Mouse (Mus musculus): Measurements from ENCODE around the gene Flg2. TPM values are rescaled to one million over a fixed set of nuclear protein-coding genes. Genes with fewer than 3 reads are reported as not detected.
A peak's percentile ranks its signal among the peaks of the same experiment; 100 is the strongest.

Flg2 gene
- not detected in 2 replicates for total RNA-seq (2012; rRNA removed)

GRCm38 (mm10) chr3:93196978-93197377 is at the start of gene Flg2:
Gene Flg2, plus strand, starts transcription at chr3:93197278.
- no peaks in the 10 kb centered on the region for H3K4me1 ChIP-seq (ENCODE audit: control insufficient read depth in 2 of 2, insufficient read depth in 2 of 2, low read length in 2 of 2, poor library complexity in 1 of 2)
- no peak within 1 kb of the TSS for H3K27ac ChIP-seq (ENCODE audit: insufficient read depth, low read depth, low read length, poor library complexity, severe bottlenecking)
- no peak within 1 kb of the TSS for H3K4me3 ChIP-seq (ENCODE audit: insufficient read depth in 1 of 2, low read depth in 1 of 2, low read length in 2 of 2, poor library complexity in 1 of 2, severe bottlenecking in 1 of 2)
- in situ Hi-C loops (cut with MboI; ENCODE audit: low sequenced_read_pairs in 2 of 2, unreplicated experiment in 2 of 2): no loop called here
- H3K9ac ChIP-seq (ENCODE audit: insufficient read depth, low read depth, low read length, poor library complexity, severe bottlenecking): no peak within 1 kb of the TSS
- DNase-seq (ENCODE audit: low read depth, low spot score): no peak
- H3K9me3 ChIP-seq (ENCODE audit: control insufficient read depth, insufficient read depth, low read depth, low read length): 0 out of 2 replicates have a peak, but pooled peaks cover 5% of the 10 kb centered on the region
- no peaks in the 10 kb centered on the region for H3K36me3 ChIP-seq (ENCODE audit: control insufficient read depth, insufficient read depth, low read length, poor library complexity, severe bottlenecking)
- no peak for TF ChIP-seq ZC3H11A (IDR thresholded peaks at IDR 0.05; ENCODE audit: borderline replicate concordance, low read depth, low read length)
- no peak for TF ChIP-seq MAFK (IDR thresholded peaks at IDR 0.05; ENCODE audit: insufficient read depth, low read depth, low read length)
- no peak for TF ChIP-seq HCFC1 (IDR thresholded peaks at IDR 0.05; ENCODE audit: borderline replicate concordance, insufficient read depth, low read length)
- no peak for TF ChIP-seq CHD2 (IDR thresholded peaks at IDR 0.05; ENCODE audit: low read depth, low read length)
- no peak for TF ChIP-seq ZNF384 (IDR thresholded peaks at IDR 0.05; ENCODE audit: low read depth, low read length)

GRCm38 (mm10) chr3:93162502-93162901 is 34.6 kb upstream of the Flg2 start:
- DNase-seq (ENCODE audit: low read depth, low spot score): no peak

DNA sequence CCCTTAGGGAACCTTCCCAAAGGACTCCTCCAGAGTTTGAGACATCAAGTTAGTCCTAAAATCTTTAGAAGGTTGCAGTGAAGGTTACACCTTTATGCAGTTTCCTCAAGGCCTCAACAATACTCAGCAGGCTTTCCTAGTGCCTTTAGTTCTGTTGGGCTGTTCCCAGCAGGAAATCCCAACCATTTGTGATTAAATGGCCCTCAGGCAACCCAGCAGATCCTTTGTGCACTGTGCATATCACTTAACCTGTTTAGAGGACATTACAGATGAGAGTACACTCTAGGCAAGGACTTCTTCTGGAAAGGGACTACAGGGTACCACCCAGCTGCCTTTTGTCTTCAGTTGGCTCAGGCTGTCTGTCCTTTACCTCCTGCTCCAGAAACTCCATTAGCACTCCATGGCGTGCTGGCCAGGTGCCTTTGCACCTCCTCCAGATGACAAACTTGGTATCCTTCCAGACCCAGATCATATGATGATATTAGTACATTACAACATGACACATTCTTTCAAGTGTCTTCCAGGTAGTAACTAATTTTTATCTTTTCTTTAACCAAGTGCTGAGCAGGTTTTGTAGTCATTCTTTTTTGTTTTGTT is 34.0 kb upstream of the Flg2 start:
- Histone ChIP-seq H3K27ac (ENCODE audit: insufficient read depth, low read depth, low read length, poor library complexity, severe bottlenecking) (no peak overlapping the region), H3K36me3 (ENCODE audit: control insufficient read depth, insufficient read depth, low read length, poor library complexity, severe bottlenecking) (no peaks in the 10 kb centered on the region), H3K4me1 (ENCODE audit: control insufficient read depth in 2 of 2, insufficient read depth in 2 of 2, low read length in 2 of 2, poor library complexity in 1 of 2) (no peaks in the 10 kb centered on the region), H3K9me3 (ENCODE audit: control insufficient read depth, insufficient read depth, low read depth, low read length) (peaks cover 1% of the 10 kb centered on the region; the same call in 1 of the 2 replicates), H3K9ac (ENCODE audit: insufficient read depth, low read depth, low read length, poor library complexity, severe bottlenecking) (no peak overlapping the region), H3K4me3 (ENCODE audit: insufficient read depth in 1 of 2, low read depth in 1 of 2, low read length in 2 of 2, poor library complexity in 1 of 2, severe bottlenecking in 1 of 2) (no peak overlapping the region)
- DNase-seq (ENCODE audit: low read depth, low spot score): peak; percentile 51
- in situ Hi-C loops (cut with MboI; ENCODE audit: low sequenced_read_pairs in 2 of 2, unreplicated experiment in 2 of 2): no loop called here
- TF ChIP-seq HCFC1 (IDR thresholded peaks at IDR 0.05; ENCODE audit: borderline replicate concordance, insufficient read depth, low read length) (no peak), MAFK (IDR thresholded peaks at IDR 0.05; ENCODE audit: insufficient read depth, low read depth, low read length) (no peak), ZNF384 (IDR thresholded peaks at IDR 0.05; ENCODE audit: low read depth, low read length) (no peak), ZC3H11A (IDR thresholded peaks at IDR 0.05; ENCODE audit: borderline replicate concordance, low read depth, low read length) (no peak), CHD2 (IDR thresholded peaks at IDR 0.05; ENCODE audit: low read depth, low read length) (no peak)

More at GRCm38 (mm10) chr3:93162502-93162901, 34.6 kb upstream of the Flg2 start:
- TF ChIP-seq MAFK (IDR thresholded peaks at IDR 0.05; ENCODE audit: insufficient read depth, low read depth, low read length) (no peak), ZC3H11A (IDR thresholded peaks at IDR 0.05; ENCODE audit: borderline replicate concordance, low read depth, low read length) (no peak), CHD2 (IDR thresholded peaks at IDR 0.05; ENCODE audit: low read depth, low read length) (no peak), ZNF384 (IDR thresholded peaks at IDR 0.05; ENCODE audit: low read depth, low read length) (no peak), HCFC1 (IDR thresholded peaks at IDR 0.05; ENCODE audit: borderline replicate concordance, insufficient read depth, low read length) (no peak)
- Histone ChIP-seq H3K4me1 (ENCODE audit: control insufficient read depth in 2 of 2, insufficient read depth in 2 of 2, low read length in 2 of 2, poor library complexity in 1 of 2) (no peaks in the 10 kb centered on the region), H3K9me3 (ENCODE audit: control insufficient read depth, insufficient read depth, low read depth, low read length) (no peaks in the 10 kb centered on the region; the same call in 1 of the 2 replicates), H3K27ac (ENCODE audit: insufficient read depth, low read depth, low read length, poor library complexity, severe bottlenecking) (no peak overlapping the region; the same call in 1 of the 2 replicates), H3K4me3 (ENCODE audit: insufficient read depth in 1 of 2, low read depth in 1 of 2, low read length in 2 of 2, poor library complexity in 1 of 2, severe bottlenecking in 1 of 2) (no peak overlapping the region), H3K36me3 (ENCODE audit: control insufficient read depth, insufficient read depth, low read length, poor library complexity, severe bottlenecking) (no peaks in the 10 kb centered on the region), H3K9ac (ENCODE audit: insufficient read depth, low read depth, low read length, poor library complexity, severe bottlenecking) (no peak overlapping the region)
- in situ Hi-C loops (cut with MboI; ENCODE audit: low sequenced_read_pairs in 2 of 2, unreplicated experiment in 2 of 2): no loop called here

DNA sequence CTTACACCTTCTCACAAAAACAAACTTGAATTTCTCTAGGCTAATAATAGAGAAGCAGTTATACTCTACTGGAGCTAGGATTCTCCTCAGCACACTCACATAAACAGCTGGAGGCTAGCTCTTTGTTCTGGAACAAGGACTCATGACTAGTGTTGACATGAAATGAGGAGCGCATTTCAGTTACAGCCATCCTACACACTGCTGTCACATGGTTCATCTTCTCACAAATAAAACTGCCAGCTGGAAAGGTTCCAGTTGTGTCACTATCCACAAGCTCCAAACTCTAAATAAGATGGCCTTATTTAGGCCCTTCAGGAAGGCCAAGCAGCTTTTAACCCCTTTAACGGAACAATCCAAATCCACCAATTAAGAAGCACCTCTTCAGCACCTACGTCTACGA is 16.2 kb upstream of the Flg2 start:
- Histone ChIP-seq H3K4me1 (ENCODE audit: control insufficient read depth in 2 of 2, insufficient read depth in 2 of 2, low read length in 2 of 2, poor library complexity in 1 of 2) (no peaks in the 10 kb centered on the region), H3K27ac (ENCODE audit: insufficient read depth, low read depth, low read length, poor library complexity, severe bottlenecking) (no peak overlapping the region), H3K4me3 (ENCODE audit: insufficient read depth in 1 of 2, low read depth in 1 of 2, low read length in 2 of 2, poor library complexity in 1 of 2, severe bottlenecking in 1 of 2) (no peak overlapping the region), H3K9ac (ENCODE audit: insufficient read depth, low read depth, low read length, poor library complexity, severe bottlenecking) (no peak overlapping the region), H3K36me3 (ENCODE audit: control insufficient read depth, insufficient read depth, low read length, poor library complexity, severe bottlenecking) (no peaks in the 10 kb centered on the region), H3K9me3 (ENCODE audit: control insufficient read depth, insufficient read depth, low read depth, low read length) (no peaks in the 10 kb centered on the region)
- in situ Hi-C loops (cut with MboI; ENCODE audit: low sequenced_read_pairs in 2 of 2, unreplicated experiment in 2 of 2): no loop called here
- DNase-seq (ENCODE audit: low read depth, low spot score): no peak
- TF ChIP-seq MAFK (IDR thresholded peaks at IDR 0.05; ENCODE audit: insufficient read depth, low read depth, low read length) (no peak), HCFC1 (IDR thresholded peaks at IDR 0.05; ENCODE audit: borderline replicate concordance, insufficient read depth, low read length) (no peak), ZNF384 (IDR thresholded peaks at IDR 0.05; ENCODE audit: low read depth, low read length) (no peak), ZC3H11A (IDR thresholded peaks at IDR 0.05; ENCODE audit: borderline replicate concordance, low read depth, low read length) (no peak), CHD2 (IDR thresholded peaks at IDR 0.05; ENCODE audit: low read depth, low read length) (no peak)
